Comparison of ENCODE assay signal across 30 mouse cellular contexts in the genomic region with DNA sequence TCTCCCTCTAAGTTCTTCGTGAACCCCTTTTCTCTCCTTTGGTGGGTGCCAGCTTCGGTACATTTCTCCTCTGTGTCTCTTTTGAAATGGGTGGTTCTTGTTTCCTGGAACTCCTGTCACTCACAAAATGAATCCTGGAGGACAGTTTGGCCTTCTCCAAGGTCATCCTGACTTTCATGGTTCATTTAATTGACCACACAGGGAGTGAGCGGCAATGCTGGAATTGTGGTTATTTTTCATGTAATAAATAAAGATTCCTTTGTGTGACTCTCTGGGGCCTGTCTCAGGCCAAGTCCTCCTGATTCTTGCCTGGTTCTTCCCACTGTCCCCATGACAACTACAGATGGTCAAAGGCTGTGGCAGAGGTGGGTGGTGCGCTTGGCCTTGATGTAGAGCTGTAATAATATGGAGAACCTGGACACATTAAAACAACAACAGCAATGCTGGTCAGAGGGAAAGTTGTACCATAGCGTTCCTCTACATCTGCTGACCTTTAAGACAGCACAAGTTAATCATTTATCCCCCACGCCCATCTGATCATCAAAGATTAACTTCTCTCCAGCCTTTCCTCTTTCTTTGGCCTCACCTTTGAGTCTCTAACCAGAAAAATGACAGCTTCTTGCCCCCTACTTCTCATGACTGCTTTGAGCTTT. TPM values are rescaled to one million over a fixed set of nuclear protein-coding genes. Genes with fewer than 3 reads are reported as not detected.
A peak's percentile ranks its signal among the peaks of the same experiment; 100 is the strongest.
DNase-seq lines count a peak whose midpoint lies in the region; ATAC-seq and TF ChIP-seq lines count a peak whose summit lies in the region.
"Had no signal": no experiment of that assay in that cellular context is flagged by ENCODE, and none has a peak within 500 bp of the region (broad histone marks: within the 10 kb centered on the region; RNA-seq: fewer than 3 reads in every experiment).

No protein-coding gene starts in this region.

- DNase-seq in kidney, adult 18-20 months, result peak; percentile 50
- DNase-seq in large intestine, adult 2 months (ENCODE audit: low read depth, low spot score), result peak; percentile 98
- DNase-seq in heart, adult 2 months, result no peak
- no peak for DNase-seq in embryo, embryonic 10 days (ENCODE audit: low spot score)
- DNase-seq: adrenal gland, adult 2 months; B cell, adult 2 months; cerebellum, adult 11-12 months; cerebellum, postnatal 25 days; gastrocnemius, adult 2 months; left cerebral cortex, postnatal 4 days; lung, adult 2 months; retina, postnatal 1 day; thymus, postnatal 25 days had no signal

- 78% methylated on average over 6 of the region's 6 CpGs for WGBS in intestine, embryonic 15.5 days
- 77% methylated on average over 6 of the region's 6 CpGs for WGBS in kidney, embryonic 16.5 days
- WGBS in large intestine, adult 2 months, result 43% methylated on average over 6 of the region's 6 CpGs
- WGBS in heart, adult 2 months, result 87% methylated on average over 6 of the region's 6 CpGs
- 95% methylated on average over 6 of the region's 6 CpGs for WGBS in midbrain, embryonic 15.5 days

- no peaks in the 10 kb centered on the region for H3K27me3 ChIP-seq in intestine, embryonic 15.5 days (replicated peaks)
- H3K27me3 ChIP-seq in kidney, embryonic 16.5 days (ENCODE audit: insufficient read depth, low read length), result no peaks in the 10 kb centered on the region
- no peaks in the 10 kb centered on the region for H3K27me3 ChIP-seq in heart, adult 2 months (ENCODE audit: control insufficient read depth, insufficient read depth, low read length)
- H3K27me3 ChIP-seq in midbrain, embryonic 15.5 days (replicated peaks), result 0 out of 2 replicates have a peak, but pooled peaks cover 1% of the 10 kb centered on the region
- H3K27me3 ChIP-seq: CH12.LX; hindbrain, embryonic 15.5 days; limb, embryonic 15.5 days; neural tube, embryonic 12.5 days had no signal

- peaks cover 9% of the 10 kb centered on the region for H3K4me1 ChIP-seq in intestine, embryonic 15.5 days (replicated peaks)
- H3K4me1 ChIP-seq in kidney, embryonic 16.5 days (ENCODE audit: insufficient read depth, low read length), result peaks cover 55% of the 10 kb centered on the region
- no peaks in the 10 kb centered on the region for H3K4me1 ChIP-seq in heart, adult 2 months (ENCODE audit: control insufficient read depth, insufficient read depth, low read length)
- H3K4me1 ChIP-seq in midbrain, embryonic 15.5 days, result peaks cover 9% of the 10 kb centered on the region

- H3K9me3 ChIP-seq in intestine, embryonic 15.5 days, result no peaks in the 10 kb centered on the region
- no peaks in the 10 kb centered on the region for H3K9me3 ChIP-seq in kidney, embryonic 16.5 days (ENCODE audit: low read length)
- H3K9me3 ChIP-seq in midbrain, embryonic 15.5 days, result no peaks in the 10 kb centered on the region
- H3K9me3 ChIP-seq: forebrain, embryonic 13.5 days; G1E; hindbrain, embryonic 15.5 days; limb, embryonic 15.5 days; megakaryocyte, embryonic 14.5 days; midbrain, embryonic 13.5 days; neural tube, embryonic 12.5 days had no signal

- no peak for TF ChIP-seq CTCF in heart, adult 2 months (IDR thresholded peaks at IDR 0.05)

- H3K4me3 ChIP-seq in intestine, embryonic 15.5 days (replicated peaks), result no peak overlapping the region
- H3K4me3 ChIP-seq in kidney, embryonic 16.5 days (ENCODE audit: low read length), result no peak overlapping the region
- H3K4me3 ChIP-seq in heart, adult 2 months, result no peak overlapping the region
- no peak overlapping the region for H3K4me3 ChIP-seq in midbrain, embryonic 15.5 days
- H3K4me3 ChIP-seq: forebrain, embryonic 13.5 days; gastrocnemius, adult 2 months; hindbrain, embryonic 15.5 days; left cerebral cortex, adult 2 months; limb, embryonic 15.5 days; megakaryocyte, embryonic 14.5 days; midbrain, embryonic 13.5 days; neural tube, embryonic 12.5 days had no signal

- peak overlapping the region; percentile 48; the same call in 1 of the 2 replicates for H3K27ac ChIP-seq in intestine, embryonic 15.5 days
- H3K27ac ChIP-seq in kidney, embryonic 16.5 days (ENCODE audit: low read length), result peak overlapping the region; percentile 76
- no peak overlapping the region for H3K27ac ChIP-seq in heart, adult 2 months
- H3K27ac ChIP-seq in midbrain, embryonic 15.5 days, result no peak overlapping the region
- H3K27ac ChIP-seq: forebrain, embryonic 13.5 days; gastrocnemius, adult 2 months; hindbrain, embryonic 15.5 days; left cerebral cortex, adult 2 months; limb, embryonic 15.5 days; midbrain, embryonic 13.5 days; neural tube, embryonic 12.5 days had no signal

- no peaks in the 10 kb centered on the region for H3K79me2 ChIP-seq in heart, adult 2 months (replicated peaks; ENCODE audit: control insufficient read depth, insufficient read depth, low read length)

- H3K4me2 ChIP-seq in intestine, embryonic 15.5 days (replicated peaks), result no peak overlapping the region
- no peak overlapping the region for H3K4me2 ChIP-seq in kidney, embryonic 16.5 days (replicated peaks; ENCODE audit: low read depth, low read length)
- H3K4me2 ChIP-seq in midbrain, embryonic 15.5 days, result no peak overlapping the region
- H3K4me2 ChIP-seq: forebrain, embryonic 13.5 days; hindbrain, embryonic 15.5 days; limb, embryonic 15.5 days; midbrain, embryonic 13.5 days; neural tube, embryonic 12.5 days had no signal

- ATAC-seq in intestine, embryonic 15.5 days, result peak; percentile 70
- 0 out of 2 replicates have a peak, but pooled peaks have one; percentile 32 for ATAC-seq in kidney, embryonic 16.5 days (ENCODE audit: low FRiP score, low TSS enrichment)
- ATAC-seq in midbrain, embryonic 15.5 days (replicated peaks), result no peak
- ATAC-seq: forebrain, embryonic 13.5 days; midbrain, embryonic 13.5 days had no signal

- no peak overlapping the region for H3K9ac ChIP-seq in intestine, embryonic 15.5 days
- no peak overlapping the region for H3K9ac ChIP-seq in kidney, embryonic 16.5 days (replicated peaks; ENCODE audit: low read length)
- no peak overlapping the region for H3K9ac ChIP-seq in heart, adult 2 months (ENCODE audit: low read depth, low read length)
- H3K9ac ChIP-seq in midbrain, embryonic 15.5 days, result no peak overlapping the region
- H3K9ac ChIP-seq: forebrain, embryonic 13.5 days; hindbrain, embryonic 15.5 days; limb, embryonic 15.5 days; midbrain, embryonic 13.5 days; neural tube, embryonic 12.5 days had no signal

- no peak for TF ChIP-seq EP300 in heart, adult 2 months (IDR thresholded peaks at IDR 0.05; ENCODE audit: insufficient read depth, low read depth, low read length)

- intact Hi-C loops in heart, adult 2 months (cut with DNase I), result no loop called here

- TF ChIP-seq POLR2A in heart, adult 2 months (IDR thresholded peaks at IDR 0.05; ENCODE audit: insufficient read depth, low read depth, low read length), result no peak

- no peaks in the 10 kb centered on the region for H3K36me3 ChIP-seq in intestine, embryonic 15.5 days
- H3K36me3 ChIP-seq in kidney, embryonic 16.5 days (ENCODE audit: insufficient read depth, low read length), result peaks cover 22% of the 10 kb centered on the region
- H3K36me3 ChIP-seq in heart, adult 2 months (ENCODE audit: control insufficient read depth, insufficient read depth, low read length), result no peaks in the 10 kb centered on the region
- H3K36me3 ChIP-seq in midbrain, embryonic 15.5 days (replicated peaks), result no peaks in the 10 kb centered on the region
- H3K36me3 ChIP-seq: G1E; hindbrain, embryonic 15.5 days; limb, embryonic 15.5 days; midbrain, embryonic 13.5 days; neural tube, embryonic 12.5 days had no signal

RNA-seq across cellular contexts. Expression of a gene that starts 54.0 kb away (rescaled TPM):
- polyA plus RNA-seq in intestine, embryonic 15.5 days (2015; fragmentation: Nextera tagmentation; extraction: Ambion mirVana), result 5.5 and 6.3 TPM in 2 replicates
- polyA plus RNA-seq in kidney, embryonic 16.5 days (2015; fragmentation: Nextera tagmentation; extraction: Ambion mirVana), result 2.4 and 3.1 TPM in 2 replicates
- polyA plus RNA-seq in large intestine, adult 2 months (2012; rRNA removed), result 20.1 and 23.3 TPM in 2 replicates
- 1 to 10 TPM; 1.3 to 1.5 TPM for total RNA-seq in heart, adult 2 months (2021)
- polyA plus RNA-seq in heart, adult 2 months (2012; rRNA removed), result 0.85 and 1.4 TPM in 2 replicates
- 0.69 and 0.72 TPM in 2 replicates for polyA plus RNA-seq in midbrain, embryonic 15.5 days (2015; fragmentation: Nextera tagmentation; extraction: Ambion mirVana)

RNA-seq across cellular contexts. Expression of a gene that starts 54.1 kb away (rescaled TPM):
- polyA plus RNA-seq in intestine, embryonic 15.5 days (2015; fragmentation: Nextera tagmentation; extraction: Ambion mirVana), result 0.73 and 1.1 TPM in 2 replicates
- 134 and 160 TPM in 2 replicates for polyA plus RNA-seq in kidney, embryonic 16.5 days (2015; fragmentation: Nextera tagmentation; extraction: Ambion mirVana)
- 5.7 and 9.1 TPM in 2 replicates for polyA plus RNA-seq in large intestine, adult 2 months (2012; rRNA removed)
- total RNA-seq in heart, adult 2 months (2021), result not detected
- polyA plus RNA-seq in heart, adult 2 months (2012; rRNA removed), result not detected in 2 replicates
- 3.3 and 3.6 TPM in 2 replicates for polyA plus RNA-seq in midbrain, embryonic 15.5 days (2015; fragmentation: Nextera tagmentation; extraction: Ambion mirVana)
- total RNA-seq: adrenal gland, adult 2 months; gastrocnemius, adult 2 months; gastrocnemius, postnatal 4 days; hematopoietic stem cell, adult 5-6 weeks; layer of hippocampus, postnatal 10 days; left cerebral cortex, adult 2 months; left cerebral cortex, postnatal 4 days had no signal
- polyA plus RNA-seq: adrenal gland, adult 2 months; frontal cortex, adult 2 months; G1E; heart, embryonic 16.5 days; lung, adult 2 months had no signal

Comparison
In these comparisons a context has a peak if more than half of its experiments do, and no peak if none do; other contexts are left out.
1. H3K27ac ChIP-seq: peak in intestine, embryonic 15.5 days (single experiment) and kidney, embryonic 16.5 days (single experiment); none in heart, adult 2 months (single experiment) and midbrain, embryonic 15.5 days (single experiment).
2. DNase-seq: peak in kidney, adult 18-20 months (single experiment) and large intestine, adult 2 months (single experiment); none in heart, adult 2 months (0 of 2) and embryo, embryonic 10 days (single experiment).
3. RNA of a gene that starts 54.1 kb away (polyA plus RNA-seq): 134 to 160 TPM in kidney, embryonic 16.5 days; 5.7 to 9.1 TPM in large intestine, adult 2 months, 3.3 to 3.6 TPM in midbrain, embryonic 15.5 days, 0.73 to 1.1 TPM in intestine, embryonic 15.5 days and not detected in heart, adult 2 months; every median in the first group is over 10 times any median in the second.